Mouse (Mus musculus) activated CD4-positive, CD25-positive, alpha-beta regulatory T cell (primary cell): Measurements from ENCODE around the gene Pigb. TPM values are rescaled to one million over a fixed set of nuclear protein-coding genes. Genes with fewer than 3 reads are reported as not detected.

Source experiments
- polyA plus RNA-seq, 2 experiments: library from polyadenylated mRNA; unstranded; fragments of 100-300 nt; shearing (Covaris generic); gene quantifications; one replicate each; pipeline ENCODE4 v1.2.1; 2017

Pigb gene
- 10 to 100 TPM; 21.3 to 23.2 TPM for polyA plus RNA-seq

GRCm38 (mm10) chr9:73040080-73040479 lies at the start of gene Pigb:
TSS of gene Pigb (minus strand) at chr9:73040378.

GRCm38 (mm10) chr9:73044146-73045079 lies 4.2 kb upstream of the Pigb start, which contains the start of gene Rab27a:
TSS of gene Rab27a (plus strand) at chr9:73044854.

DNA sequence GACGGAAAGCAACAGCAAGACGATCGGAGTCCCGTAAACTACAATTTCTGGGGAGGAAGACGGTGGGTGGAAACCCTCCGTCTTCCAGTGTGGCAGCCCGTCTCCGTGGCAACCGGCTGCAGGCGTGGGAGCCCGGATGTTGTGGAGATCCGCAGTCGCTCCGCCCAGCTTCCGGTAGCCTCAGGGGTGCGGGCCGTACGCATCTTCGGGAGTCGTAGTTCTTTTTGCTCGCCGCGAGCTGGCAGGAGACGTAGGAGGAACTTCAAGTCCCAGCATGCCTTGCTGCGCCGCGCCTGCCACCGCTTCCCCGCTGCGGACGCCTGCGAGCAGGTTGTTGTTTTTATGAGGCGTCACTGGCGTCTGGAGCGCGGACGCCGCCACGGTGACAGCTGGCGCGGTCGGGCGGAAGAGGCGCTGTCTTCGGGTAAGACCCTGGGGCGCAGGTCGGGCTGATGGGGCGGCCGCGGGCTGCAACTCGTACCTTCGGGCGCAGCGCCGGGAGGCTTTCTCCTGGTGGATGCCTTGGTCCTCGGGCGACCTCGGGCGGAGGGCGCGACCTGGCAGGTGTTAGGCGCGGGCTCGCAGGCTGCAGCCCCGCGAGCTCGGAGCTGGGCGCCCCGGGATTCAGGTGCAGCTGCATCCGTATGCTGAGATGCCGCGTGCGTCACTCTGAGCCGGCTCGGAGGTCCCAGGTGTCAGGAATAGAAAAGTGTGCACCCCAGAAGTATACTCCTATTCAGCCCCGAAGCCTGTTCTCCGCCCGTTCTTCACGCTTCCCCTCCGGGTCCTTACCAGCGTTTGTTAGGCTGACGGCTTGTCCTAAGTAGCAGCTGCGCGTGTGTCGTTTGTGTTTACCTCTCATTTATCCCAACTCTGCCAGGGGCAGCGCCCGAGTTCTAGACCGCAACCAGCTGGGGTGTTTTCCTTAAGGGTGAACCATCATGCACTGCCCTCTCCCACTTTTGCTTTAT lies 54.6 kb downstream of the Pigb start, which contains the start of the genes Ccpg1os and Ccpg1:
Ccpg1os (minus strand) TSS at position 133 of the 971 bp plus-strand sequence.
Ccpg1 (plus strand) TSS at position 180 of the 971 bp plus-strand sequence.

DNA sequence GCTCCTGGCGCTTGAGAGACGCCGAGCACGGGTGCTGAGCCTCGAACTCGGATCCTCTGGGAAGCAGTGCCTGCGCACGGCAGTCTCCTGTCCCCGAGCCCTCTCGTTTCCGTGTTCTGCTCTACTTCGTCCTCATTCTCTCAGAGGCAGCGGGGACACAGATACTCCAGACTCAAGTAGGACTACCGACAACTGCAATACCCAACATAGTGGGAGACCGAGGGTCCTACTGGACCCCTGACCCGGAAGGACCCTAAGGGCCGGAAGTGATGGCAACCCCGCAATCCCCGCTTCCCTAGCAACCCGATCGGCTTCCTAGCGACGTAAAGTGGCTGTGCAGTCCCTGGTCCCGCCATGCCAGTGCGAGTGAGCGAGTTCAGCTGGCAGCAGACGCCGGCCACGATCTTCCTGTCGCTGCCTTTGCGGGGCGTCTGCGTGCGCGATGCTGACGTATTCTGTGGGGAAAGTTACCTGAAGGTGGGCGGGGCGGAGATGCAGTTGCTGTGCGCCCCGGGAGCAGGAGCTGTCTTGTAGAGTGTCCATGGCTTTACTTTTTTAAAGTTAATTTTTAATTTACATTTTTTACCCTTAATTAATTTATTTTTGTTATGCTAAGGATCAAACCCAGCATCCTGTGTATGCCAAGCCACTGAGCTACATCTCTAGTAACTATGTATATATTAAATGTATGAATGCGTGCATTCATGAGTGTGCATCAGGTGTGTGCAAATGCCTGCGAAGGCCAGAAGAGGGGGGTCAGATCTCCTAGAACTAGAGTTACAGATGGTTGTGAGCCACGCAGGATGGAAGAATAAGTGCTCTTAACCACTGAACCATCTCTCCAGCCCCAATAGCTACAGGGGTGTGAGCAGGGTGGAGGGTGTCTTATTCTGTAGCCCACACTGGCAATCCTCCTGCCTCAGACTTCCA lies 81.4 kb downstream of the Pigb start, which contains the start of the genes Dyx1c1 and Gm44503:
Dyx1c1 (plus strand) TSS at position 265 of the 930 bp plus-strand sequence.
Gm44503 (plus strand) TSS at position 332 of the 930 bp plus-strand sequence.

Other genes starting within 250 kb of the Pigb start
- under 1 TPM in 1 of 2 experiments, not detected in 1; 0.33 TPM for gene Prtg, start 233.5 kb downstream of the Pigb start, polyA plus RNA-seq
- under 1 TPM in 1 of 2 experiments, not detected in 1; 0.04 TPM for gene Pygo1, start 114.7 kb downstream of the Pigb start, polyA plus RNA-seq
- 1 to 10 TPM; 3.0 to 4.4 TPM for gene Dyx1c1, start 81.6 kb downstream of the Pigb start, polyA plus RNA-seq
- gene Gm44503, start 81.5 kb downstream of the Pigb start, polyA plus RNA-seq = not detected
- 1 to 10 TPM; 4.3 to 5.7 TPM for gene Ccpg1os, start 55.0 kb downstream of the Pigb start, polyA plus RNA-seq
- 10 to 100 TPM; 61.3 to 96.4 TPM for gene Ccpg1, start 54.9 kb downstream of the Pigb start, polyA plus RNA-seq
- gene Rab27a, start 4.5 kb upstream of the Pigb start, polyA plus RNA-seq = 10 to 100 TPM; 53.4 to 64.9 TPM
- 1 to 10 TPM in 1 of 2 experiments, under 1 TPM in 1; 0.95 to 1.4 TPM for gene Khdc3, start 61.5 kb upstream of the Pigb start, polyA plus RNA-seq
- not detected for gene Gm20509, start 62.1 kb upstream of the Pigb start, polyA plus RNA-seq
- 10 to 100 TPM; 75.9 to 85.6 TPM for gene Rsl24d1, start 73.0 kb upstream of the Pigb start, polyA plus RNA-seq